Mouse (Mus musculus) kidney, postnatal 36 days (tissue): Measurements from ENCODE around the gene Acoxl.
A peak's percentile ranks its signal among the peaks of the same experiment; 100 is the strongest.

ENCODE experiments used
- DNase-seq, 2 experiments: peaks; one replicate each; pipeline ENCODE4 v3.0.0; 2021 to 2022; ENCODE audit warnings: mixed read lengths in 2 of 2

The Acoxl gene

GRCm38 (mm10) chr2:127838576-127838975 lies at the start of gene Acoxl:
Gene Acoxl, plus strand, starts transcription at chr2:127838876.
- no peak for DNase-seq

GRCm38 (mm10) chr2:127789138-127789537 lies 49.5 kb upstream of the Acoxl start:
- DNase-seq, result no peak

GRCm38 (mm10) chr2:127789651-127790270 lies 48.9 kb upstream of the Acoxl start:
- no peak for DNase-seq

GRCm38 (mm10) chr2:127791919-127792603 lies 46.6 kb upstream of the Acoxl start, which contains the start of gene Mtln:
Gene Mtln, minus strand, starts transcription at chr2:127792488.
- peak; percentile 93 for DNase-seq

GRCm38 (mm10) chr2:127831401-127832102 lies 7.1 kb upstream of the Acoxl start, which contains the start of gene Bub1:
Gene Bub1, minus strand, starts transcription at chr2:127831865.
- peak; percentile 96 to 99 for DNase-seq

- no peak for DNase-seq
Observed at GRCm38 (mm10) chr2:127832103-127832832, 6.4 kb upstream of the Acoxl start.

- DNase-seq, result peak; percentile 5 to 32
Observed at GRCm38 (mm10) chr2:127832833-127833190, 5.9 kb upstream of the Acoxl start.

- DNase-seq, result no peak
Observed at GRCm38 (mm10) chr2:127839425-127839824, 749 bp downstream of the Acoxl start.

GRCm38 (mm10) chr2:127841402-127841801 lies 2.7 kb downstream of the Acoxl start:
- no peak for DNase-seq

GRCm38 (mm10) chr2:127842421-127842820 lies 3.7 kb downstream of the Acoxl start:
- DNase-seq, result no peak

- DNase-seq, result peak in 1 of 2 experiments; percentile 4
Observed at GRCm38 (mm10) chr2:127845346-127845982, 6.8 kb downstream of the Acoxl start.

GRCm38 (mm10) chr2:127846008-127846407 lies 7.3 kb downstream of the Acoxl start:
- no peak for DNase-seq

- DNase-seq, result no peak
Observed at GRCm38 (mm10) chr2:127846571-127846970, 7.9 kb downstream of the Acoxl start.

- DNase-seq, result no peak
Observed at GRCm38 (mm10) chr2:127850371-127850770, 11.7 kb downstream of the Acoxl start.

GRCm38 (mm10) chr2:127854332-127854991 lies 15.8 kb downstream of the Acoxl start:
- peak; percentile 47 to 62 for DNase-seq

- no peak for DNase-seq
Observed at GRCm38 (mm10) chr2:127864381-127864780, 25.7 kb downstream of the Acoxl start.

- DNase-seq, result no peak
Observed at GRCm38 (mm10) chr2:127881063-127881462, 42.4 kb downstream of the Acoxl start.

GRCm38 (mm10) chr2:127889432-127889831 lies 50.8 kb downstream of the Acoxl start:
- DNase-seq, result peak; percentile 83 to 92

GRCm38 (mm10) chr2:127889979-127890378 lies 51.3 kb downstream of the Acoxl start:
- no peak for DNase-seq

GRCm38 (mm10) chr2:127890526-127890925 lies 51.9 kb downstream of the Acoxl start:
- peak; percentile 29 to 39 for DNase-seq

- no peak for DNase-seq
Observed at GRCm38 (mm10) chr2:127891056-127891455, 52.4 kb downstream of the Acoxl start.

GRCm38 (mm10) chr2:127894890-127895289 lies 56.2 kb downstream of the Acoxl start:
- no peak for DNase-seq
